ENCODE assay signal across 13 mouse cellular contexts in genomic region chr12:8438638-8439037, GRCm38 (mm10).
"Had no signal": no experiment of that assay in that cellular context is flagged by ENCODE, and none has a peak within 500 bp of the region (broad histone marks: within the 10 kb centered on the region; RNA-seq: fewer than 3 reads in every experiment).

No protein-coding gene starts in this region.

- H3K9me3 ChIP-seq: limb, embryonic 13.5 days; midbrain, embryonic 12.5 days; neural tube, embryonic 13.5 days had no signal

- H3K9ac ChIP-seq: limb, embryonic 13.5 days; liver, embryonic 14.5 days; midbrain, embryonic 12.5 days; neural tube, embryonic 13.5 days had no signal

- H3K4me3 ChIP-seq: limb, embryonic 13.5 days; midbrain, embryonic 12.5 days; neural tube, embryonic 13.5 days had no signal

- H3K27ac ChIP-seq: limb, embryonic 13.5 days; liver, embryonic 14.5 days; midbrain, embryonic 12.5 days; neural tube, embryonic 13.5 days had no signal

- DNase-seq: kidney, postnatal 14 days; layer of hippocampus, postnatal 36 days; lung, adult 18-20 months; retina, postnatal 1 day; right cerebral cortex, postnatal 4 days; spleen, adult 18-20 months; thymus, adult 18-20 months; thymus, postnatal 14 days had no signal

- H3K27me3 ChIP-seq: limb, embryonic 13.5 days; midbrain, embryonic 12.5 days; neural tube, embryonic 13.5 days had no signal

- ATAC-seq: midbrain, embryonic 16.5 days had no signal

- H3K4me2 ChIP-seq: limb, embryonic 13.5 days; midbrain, embryonic 12.5 days; neural tube, embryonic 13.5 days had no signal

- H3K4me1 ChIP-seq: midbrain, embryonic 12.5 days had no signal

- H3K36me3 ChIP-seq: limb, embryonic 13.5 days; midbrain, embryonic 12.5 days; neural tube, embryonic 13.5 days had no signal
